Mouse (Mus musculus): ENCODE results near the gene Tuba1a. TPM values are rescaled to one million over a fixed set of nuclear protein-coding genes. Genes with fewer than 3 reads are reported as not detected.
A peak's percentile ranks its signal among the peaks of the same experiment; 100 is the strongest.
"Not testable (repeated sequence)": the region's sequence is repeated elsewhere in the genome, so short reads cannot be mapped to it uniquely, and the experiment has no call there.

Tuba1a gene
- total RNA-seq, 2 experiments from 2014 or later, result 4,375 to 4,691 TPM

DNA sequence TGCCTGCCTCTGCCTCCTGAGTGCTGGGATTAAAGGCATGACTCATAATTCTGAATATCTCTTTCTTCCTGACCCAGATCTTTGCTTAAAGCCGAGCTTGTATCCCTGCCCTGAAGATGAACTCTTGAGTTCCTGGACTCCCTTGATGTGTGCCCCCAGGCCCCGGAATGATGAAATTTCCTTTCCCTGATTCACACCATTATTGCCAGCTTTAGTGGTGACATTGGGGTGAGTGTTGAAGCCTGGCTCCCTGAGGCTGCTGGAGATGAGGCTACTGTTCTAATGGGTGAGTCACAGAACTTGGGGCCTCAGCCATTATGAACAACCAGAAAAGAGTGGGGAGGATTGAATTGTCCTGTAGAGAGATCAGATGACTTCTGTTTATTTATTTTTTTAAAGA is 12.0 kb downstream of the Tuba1a start:
- DNase-seq (ENCODE audit: extremely low spot score in 1 of 2, low spot score in 2 of 2), result no peak
- intact Hi-C loops (cut with DNase I), result no loop called here

DNA sequence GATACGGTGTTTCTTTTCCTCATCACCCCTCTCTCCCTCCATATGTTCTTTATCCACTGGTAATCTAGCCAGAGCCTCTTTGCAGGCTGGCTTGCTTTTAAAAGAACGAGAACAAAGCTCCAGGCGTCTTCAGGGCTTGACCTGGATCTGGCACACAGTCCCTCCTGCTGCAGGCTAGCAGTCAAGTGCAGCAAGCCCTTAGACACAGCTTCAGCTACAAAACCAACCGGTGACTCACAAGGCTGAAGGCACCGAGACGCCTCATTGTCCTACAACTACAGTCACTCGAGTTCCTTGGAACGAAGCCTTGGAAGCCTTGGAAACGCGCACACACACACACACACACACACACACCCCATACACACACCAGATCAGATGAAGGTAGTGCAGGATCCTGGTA is 12.7 kb downstream of the Tuba1a start:
- DNase-seq (ENCODE audit: extremely low spot score in 1 of 2, low spot score in 2 of 2), result no peak
- intact Hi-C loops (cut with DNase I), result no loop called here

DNA sequence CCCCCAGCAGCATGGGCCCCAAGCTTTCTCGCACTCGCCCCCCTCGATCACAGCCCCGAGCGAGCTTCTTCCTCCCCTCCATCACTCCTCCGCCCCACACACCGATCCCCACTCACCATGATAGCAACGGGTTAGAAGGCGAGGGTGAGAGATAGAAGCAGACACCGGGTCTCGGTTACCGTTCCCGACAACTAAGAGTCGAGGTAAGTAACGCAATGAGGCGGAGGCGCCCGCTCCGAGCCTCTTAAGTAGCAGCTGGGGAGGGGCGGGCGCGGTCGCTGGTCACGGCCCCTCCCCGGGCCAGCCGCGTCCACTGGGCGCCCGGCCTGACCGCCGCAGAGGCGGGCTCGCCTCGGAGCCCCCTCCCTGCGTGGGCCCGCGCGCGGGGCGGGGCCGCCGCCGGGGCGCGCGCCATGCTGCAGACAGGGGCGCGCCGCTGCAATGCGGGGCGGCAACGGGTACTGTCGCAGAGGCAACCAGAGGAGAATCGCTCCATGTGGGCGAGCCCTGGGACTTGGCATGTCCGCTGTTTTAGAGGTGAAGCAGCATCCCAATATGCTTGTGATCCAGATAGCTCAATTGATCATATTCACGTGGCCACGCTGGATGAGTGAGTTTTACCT is 19.2 kb downstream of the Tuba1a start, which contains the start of gene Tuba1b:
TSS of gene Tuba1b (minus strand) at position 349 of the 623 bp plus-strand sequence.
- DNase-seq (ENCODE audit: extremely low spot score in 1 of 2, low spot score in 2 of 2), result peak; percentile 88 to 96
- intact Hi-C loops (cut with DNase I), result loop anchor here (1.0 to 2.0 kb wide), 2 partner anchors 18 to 58 kb away; partner anchors contain the start of genes Gm49450 and Tuba1a

DNA sequence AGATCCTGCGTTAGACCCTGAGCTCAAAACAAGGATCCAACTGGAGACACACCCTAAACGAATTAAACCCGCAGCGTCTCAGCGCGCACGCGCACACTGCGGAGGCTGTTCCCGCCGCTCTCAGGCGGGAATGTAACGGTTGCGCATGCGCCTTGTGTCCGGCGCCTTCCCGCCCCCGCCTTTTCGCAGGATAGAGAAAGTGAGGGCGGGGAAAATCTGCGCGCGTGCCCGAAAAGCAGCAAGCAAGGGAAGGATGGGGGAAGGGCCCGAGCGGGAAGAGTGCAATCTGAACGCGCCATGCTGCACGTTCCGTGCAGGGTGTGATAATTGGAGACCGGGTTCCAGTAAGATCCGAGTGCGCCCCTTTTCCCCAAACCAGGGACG is 19.7 kb downstream of the Tuba1a start:
- intact Hi-C loops (cut with DNase I), result loop anchor here (1.0 to 2.0 kb wide), 2 partner anchors 19 to 58 kb away; partner anchors contain the start of genes Gm49450 and Tuba1a
- peak; percentile 94 to 98 for DNase-seq (ENCODE audit: extremely low spot score in 1 of 2, low spot score in 2 of 2)

DNA sequence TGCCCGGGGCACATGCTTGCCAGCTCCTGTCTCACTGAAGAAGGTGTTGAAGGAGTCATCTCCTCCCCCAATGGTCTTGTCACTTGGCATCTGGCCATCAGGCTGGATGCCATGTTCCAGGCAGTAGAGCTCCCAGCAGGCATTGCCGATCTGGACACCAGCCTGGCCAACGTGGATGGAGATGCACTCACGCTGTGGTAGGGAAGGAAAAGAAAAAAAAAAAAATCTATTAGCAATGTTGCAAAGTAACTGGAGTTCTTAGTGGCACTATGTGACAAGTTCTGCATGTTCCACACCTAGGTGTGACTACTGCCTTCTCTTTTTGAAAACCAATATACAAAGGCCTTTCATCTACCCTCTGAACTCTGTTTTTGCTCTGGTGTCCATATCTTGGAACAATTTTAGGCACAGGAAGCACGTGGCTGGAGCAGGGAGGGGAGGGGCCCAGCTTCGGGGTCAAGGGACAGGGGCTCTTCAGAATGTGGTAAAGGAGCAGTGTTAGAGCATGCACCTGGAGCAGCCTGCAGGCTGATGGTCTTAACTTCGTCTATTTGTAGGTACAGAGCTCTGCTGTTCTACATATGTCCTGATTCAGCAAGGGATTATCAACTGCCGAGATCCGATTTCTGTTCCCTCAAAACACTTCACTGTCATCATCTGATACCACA is 20.4 kb downstream of the Tuba1a start:
- intact Hi-C loops (cut with DNase I); DNase-seq (ENCODE audit: extremely low spot score in 1 of 2, low spot score in 2 of 2): not testable (repeated sequence)

DNA sequence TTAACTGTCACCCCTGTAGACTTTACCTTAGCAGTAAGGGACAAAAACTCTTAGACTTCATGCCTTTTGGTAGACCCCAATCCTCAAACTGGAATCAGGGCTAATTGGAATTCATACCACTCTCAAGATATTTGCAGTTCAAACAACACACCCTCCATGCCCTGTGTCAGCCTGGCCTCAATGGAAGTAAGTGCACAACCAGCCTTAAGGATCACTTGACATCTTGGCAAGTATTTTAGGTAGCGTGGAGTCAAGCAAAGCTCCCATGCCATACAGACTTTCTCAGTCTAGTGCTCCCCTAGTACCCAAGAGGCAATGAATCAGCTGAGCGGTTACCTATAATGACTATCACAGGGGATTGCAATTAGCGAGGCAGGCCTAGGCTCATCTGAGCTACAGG is 22.5 kb downstream of the Tuba1a start:
- intact Hi-C loops (cut with DNase I), result no loop called here
- DNase-seq (ENCODE audit: extremely low spot score in 1 of 2, low spot score in 2 of 2), result no peak

DNA sequence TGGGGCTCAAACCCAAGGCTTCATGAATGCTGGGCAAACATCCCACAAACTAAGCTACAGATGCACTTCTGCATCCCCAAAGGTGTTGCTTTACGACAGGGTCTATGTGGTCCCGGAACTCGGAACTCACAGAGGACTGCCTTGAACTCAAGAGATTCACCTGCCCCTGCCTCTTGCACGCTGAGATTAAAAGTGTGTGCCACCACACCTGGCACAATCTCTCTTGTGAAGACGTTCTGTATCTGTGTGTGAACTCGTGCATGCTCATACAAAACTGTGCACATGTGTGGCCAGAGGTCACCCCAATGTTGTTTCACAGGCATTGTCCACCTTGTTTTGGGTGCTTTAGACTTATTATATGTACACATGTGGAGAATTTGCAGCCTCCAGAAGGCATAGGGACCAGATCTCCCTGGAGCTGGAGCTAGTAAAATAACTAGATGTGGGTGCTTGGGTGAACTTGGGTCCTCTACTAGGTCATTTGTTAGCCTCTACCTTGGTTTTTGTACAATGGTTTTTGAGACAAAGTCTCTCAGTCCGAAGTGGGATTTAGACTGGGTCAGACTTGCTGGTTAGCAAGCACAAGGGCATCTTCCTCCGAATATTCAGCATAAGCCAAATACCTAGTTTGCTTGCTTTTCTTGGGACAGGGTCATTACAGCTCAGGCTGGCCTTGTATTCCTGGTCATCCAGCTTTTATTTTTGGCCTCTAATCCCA is 23.3 kb downstream of the Tuba1a start:
- DNase-seq (ENCODE audit: extremely low spot score in 1 of 2, low spot score in 2 of 2), result no peak
- intact Hi-C loops (cut with DNase I), result no loop called here

DNA sequence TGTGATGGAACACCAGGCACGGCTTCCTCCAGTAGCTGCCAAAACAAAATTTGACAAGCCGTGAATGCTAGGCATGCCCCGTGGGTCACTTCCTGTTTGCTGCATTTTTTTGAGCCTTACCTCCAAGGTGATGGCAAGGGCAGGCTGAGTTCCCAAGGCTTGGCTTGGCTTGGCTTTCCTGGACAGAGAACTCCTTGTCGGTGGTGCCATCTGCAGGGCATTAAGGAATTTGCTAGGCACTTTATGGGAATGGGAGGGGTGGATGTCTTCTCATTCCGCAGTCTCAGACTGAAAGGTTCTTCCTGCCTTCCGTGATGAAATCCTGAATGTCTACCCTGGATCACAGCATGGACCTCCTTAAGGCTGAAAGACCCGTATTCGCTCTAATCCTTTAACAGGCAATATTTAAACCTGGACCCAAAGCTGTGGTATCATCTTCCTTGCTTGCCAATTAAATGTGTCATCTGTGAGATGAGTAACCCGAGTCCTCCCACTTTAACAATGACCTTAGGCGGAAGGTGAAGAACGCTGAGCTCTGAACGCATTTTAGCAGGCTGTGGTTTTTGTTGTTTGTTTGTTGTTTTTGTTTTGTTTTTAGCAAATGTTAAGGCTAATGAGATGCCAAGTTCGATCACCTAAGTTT is 24.8 kb downstream of the Tuba1a start:
- DNase-seq (ENCODE audit: extremely low spot score in 1 of 2, low spot score in 2 of 2), result peak; percentile 67 to 76
- intact Hi-C loops (cut with DNase I), result loop anchor here (1.0 to 5.0 kb wide), 2 partner anchors 36 to 51 kb away; no protein-coding TSS in a partner anchor

DNA sequence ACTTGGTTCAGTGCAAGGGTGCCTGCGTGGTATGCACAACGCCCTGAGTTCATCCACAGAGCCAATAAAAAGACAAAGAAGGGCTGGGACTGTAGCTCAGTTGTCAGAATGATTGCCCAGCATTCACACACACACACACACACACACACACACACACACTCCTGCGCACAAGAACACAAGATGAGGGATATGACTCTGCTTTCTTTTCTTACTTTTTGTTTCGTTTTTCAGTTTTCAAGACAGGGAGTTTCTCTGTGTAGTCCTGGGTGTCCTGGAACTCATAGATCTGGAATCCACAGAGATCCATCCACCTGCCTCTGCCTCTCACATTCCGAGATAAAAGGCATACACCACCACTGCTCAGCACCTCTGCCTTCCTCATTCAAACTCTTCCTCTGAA is 25.9 kb downstream of the Tuba1a start:
- no peak for DNase-seq (ENCODE audit: extremely low spot score in 1 of 2, low spot score in 2 of 2)
- intact Hi-C loops (cut with DNase I), result loop anchor here (5.0 kb wide), 1 partner anchor 50 kb away; no protein-coding TSS in a partner anchor

DNA sequence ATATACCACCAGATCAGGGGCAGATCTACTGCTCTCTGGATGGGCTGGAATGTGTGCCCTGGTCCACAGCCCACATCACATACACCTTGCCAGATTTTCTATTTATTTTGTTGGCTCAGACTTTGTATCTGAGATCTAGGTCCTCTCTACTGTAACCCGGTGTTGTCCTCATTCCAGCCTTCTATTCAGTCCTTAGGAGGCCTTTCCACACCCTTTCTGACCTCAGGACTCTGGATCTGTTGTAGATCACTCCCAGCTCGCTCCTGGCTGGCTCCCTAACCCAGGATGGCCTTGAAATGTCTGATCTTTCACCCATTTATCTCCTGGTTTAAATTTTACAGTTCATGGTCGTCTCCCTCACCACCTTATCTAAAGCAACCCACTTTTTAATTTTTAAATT is 28.8 kb downstream of the Tuba1a start:
- intact Hi-C loops (cut with DNase I), result loop anchor here (5.0 kb wide), 1 partner anchor 47 kb away; no protein-coding TSS in a partner anchor
- no peak for DNase-seq (ENCODE audit: extremely low spot score in 1 of 2, low spot score in 2 of 2)

DNA sequence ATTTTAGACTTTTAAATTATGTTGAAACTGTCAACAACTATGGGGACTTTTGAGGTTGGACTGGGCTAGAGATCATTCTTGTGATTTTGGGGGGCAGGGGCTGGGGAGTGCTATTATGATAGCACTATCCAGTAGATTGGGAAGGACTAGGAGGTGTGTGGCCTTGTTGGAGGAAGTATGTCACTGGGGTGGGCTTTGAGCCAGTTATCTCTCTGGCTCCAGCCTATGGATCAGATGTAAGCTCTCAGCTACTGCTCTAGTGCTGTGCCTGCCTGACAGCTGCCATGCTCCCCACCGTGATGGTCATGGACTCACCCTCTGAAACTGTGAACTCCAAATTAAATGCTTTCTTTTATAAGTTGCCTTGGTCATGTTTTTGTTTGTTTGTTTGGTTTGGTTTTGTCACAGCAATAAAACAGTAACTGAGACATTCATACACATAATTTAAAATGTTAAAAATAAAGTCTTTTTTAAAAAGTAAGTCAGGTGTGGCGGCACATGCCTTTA is 30.4 kb downstream of the Tuba1a start:
- no peak for DNase-seq (ENCODE audit: extremely low spot score in 1 of 2, low spot score in 2 of 2)
- intact Hi-C loops (cut with DNase I), result no loop called here

DNA sequence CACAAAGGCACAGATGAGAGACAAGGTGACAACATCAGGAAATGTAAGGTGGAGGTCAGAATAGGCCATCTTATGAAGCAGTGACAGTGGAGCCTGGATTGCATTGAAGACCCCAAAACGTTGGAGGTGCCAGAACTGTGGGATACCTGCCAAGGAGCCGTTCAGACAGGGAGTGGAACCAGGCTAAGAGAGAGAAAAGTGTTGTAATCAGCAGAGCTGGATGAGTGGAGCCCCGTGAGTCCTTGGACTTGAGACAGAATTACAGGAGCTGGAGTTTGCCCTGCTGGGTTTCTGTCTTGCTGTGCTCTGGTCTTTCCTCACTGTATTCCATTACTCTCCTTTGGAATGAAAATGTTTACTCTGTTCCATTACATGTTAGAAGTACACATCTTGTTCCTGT is 30.9 kb downstream of the Tuba1a start:
- intact Hi-C loops (cut with DNase I), result no loop called here
- no peak for DNase-seq (ENCODE audit: extremely low spot score in 1 of 2, low spot score in 2 of 2)

DNA sequence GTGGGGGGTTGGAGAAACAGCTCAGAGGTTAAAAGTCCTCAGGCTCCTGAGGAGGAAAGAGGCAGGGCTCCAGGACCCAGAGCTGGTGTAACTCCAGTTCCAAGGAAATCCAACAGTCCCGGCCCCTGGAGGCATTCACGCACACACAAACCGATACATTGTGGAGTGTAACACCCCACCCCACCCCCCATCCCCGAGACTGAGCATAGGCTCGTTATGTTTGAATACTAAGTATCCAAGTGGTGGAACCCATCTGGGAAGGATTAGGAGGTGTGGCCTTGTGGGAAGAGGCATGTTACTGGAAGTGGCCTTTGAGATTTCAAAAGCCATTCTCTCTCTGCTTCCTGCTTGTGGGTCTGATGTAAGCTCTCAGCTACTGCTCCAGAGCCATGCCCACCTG is 32.0 kb downstream of the Tuba1a start:
- no peak for DNase-seq (ENCODE audit: extremely low spot score in 1 of 2, low spot score in 2 of 2)
- intact Hi-C loops (cut with DNase I), result no loop called here

DNA sequence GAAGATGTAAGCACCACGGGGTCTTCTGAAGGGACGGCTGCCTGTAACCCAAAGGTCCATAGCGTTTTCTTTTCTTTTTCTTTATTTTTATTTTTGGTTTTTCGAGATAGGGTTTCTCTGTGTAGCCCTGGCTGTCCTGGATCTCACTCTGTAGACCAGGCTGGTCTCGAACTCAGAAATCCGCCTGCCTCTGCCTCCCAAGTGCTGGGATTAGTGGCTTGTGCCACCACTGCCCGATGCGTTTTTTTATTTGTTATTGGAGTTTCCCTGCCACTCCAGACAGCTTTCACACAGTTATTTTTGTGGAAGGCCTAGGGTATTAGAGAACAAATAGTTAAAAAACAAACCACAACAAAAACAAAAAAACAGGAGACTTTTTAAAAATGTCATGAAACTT is 35.0 kb downstream of the Tuba1a start:
- intact Hi-C loops (cut with DNase I); DNase-seq (ENCODE audit: extremely low spot score in 1 of 2, low spot score in 2 of 2): not testable (repeated sequence)

DNA sequence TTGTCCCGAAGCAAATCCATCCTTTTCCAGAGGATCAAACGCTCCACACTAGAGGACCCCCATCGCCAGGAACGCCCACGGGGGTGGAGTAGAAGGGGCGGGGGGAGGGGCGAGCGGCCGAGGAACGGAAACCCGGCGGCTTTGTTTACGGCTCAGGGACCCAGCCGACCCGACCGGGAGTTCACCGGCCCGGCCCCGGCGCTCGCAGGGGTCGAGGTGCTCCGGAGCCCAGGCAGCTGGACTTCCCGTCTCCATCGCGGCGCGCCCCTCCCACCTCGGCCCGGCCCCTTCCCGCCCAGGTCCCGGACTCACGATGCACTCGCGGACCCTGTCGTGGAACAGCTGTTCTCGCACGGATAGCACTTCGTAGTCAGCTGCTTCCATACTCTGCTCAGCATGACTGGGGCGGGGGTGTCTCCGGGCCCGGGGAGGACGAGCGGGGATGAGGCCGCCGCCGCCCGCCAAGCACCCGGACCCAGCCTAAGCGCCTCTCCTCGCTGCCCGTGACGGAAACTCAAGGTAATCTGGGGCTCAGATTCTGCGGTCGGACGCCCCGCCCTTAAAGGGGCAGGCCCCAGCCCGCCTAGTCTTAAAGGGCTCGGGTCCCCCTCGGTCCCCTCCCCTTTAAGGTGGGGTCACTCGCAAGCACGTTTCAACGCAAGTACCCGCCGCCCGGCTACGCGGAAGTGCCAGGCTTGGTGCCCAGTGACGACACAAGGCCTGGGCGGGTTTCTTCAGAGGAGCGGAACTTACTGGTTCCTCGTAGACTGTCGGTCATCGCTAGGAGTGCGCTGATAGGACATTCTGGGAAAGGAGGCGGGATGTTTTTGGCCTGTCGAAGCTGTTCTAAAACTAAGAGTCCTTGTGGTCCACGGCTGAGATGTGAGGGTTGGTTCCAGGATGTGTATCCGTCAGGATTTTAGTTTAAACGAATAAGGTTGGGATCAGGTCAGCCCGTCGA is 35.7 kb downstream of the Tuba1a start, which contains the start of gene Lmbr1l:
TSS of gene Lmbr1l (minus strand) at position 694 of the 961 bp plus-strand sequence.
- intact Hi-C loops (cut with DNase I), result no loop called here

DNA sequence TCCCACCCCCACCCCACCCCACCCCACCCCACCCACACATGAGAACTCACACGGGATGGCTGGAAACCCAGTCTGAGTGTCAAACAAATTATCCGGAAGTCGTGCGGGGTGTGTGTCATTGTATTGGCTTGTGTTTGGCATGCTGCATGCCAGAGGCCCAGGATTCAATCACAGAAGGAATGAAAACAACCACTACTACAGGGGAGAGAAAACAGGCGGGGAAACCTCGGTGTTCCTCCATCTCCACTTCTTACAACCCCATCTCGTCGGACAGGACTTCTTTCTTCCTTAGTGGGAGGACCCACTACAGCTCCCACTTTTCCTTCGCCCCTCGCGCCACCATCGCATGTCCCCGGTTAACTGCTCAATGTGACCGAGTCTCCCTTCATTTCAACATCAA is 36.4 kb downstream of the Tuba1a start:
- DNase-seq (ENCODE audit: extremely low spot score in 1 of 2, low spot score in 2 of 2), result no peak

More for the DNA sequence above, 35.7 kb downstream of the Tuba1a start, which contains the start of gene Lmbr1l:
- peak; percentile 99 for DNase-seq (ENCODE audit: extremely low spot score in 1 of 2, low spot score in 2 of 2)

DNA sequence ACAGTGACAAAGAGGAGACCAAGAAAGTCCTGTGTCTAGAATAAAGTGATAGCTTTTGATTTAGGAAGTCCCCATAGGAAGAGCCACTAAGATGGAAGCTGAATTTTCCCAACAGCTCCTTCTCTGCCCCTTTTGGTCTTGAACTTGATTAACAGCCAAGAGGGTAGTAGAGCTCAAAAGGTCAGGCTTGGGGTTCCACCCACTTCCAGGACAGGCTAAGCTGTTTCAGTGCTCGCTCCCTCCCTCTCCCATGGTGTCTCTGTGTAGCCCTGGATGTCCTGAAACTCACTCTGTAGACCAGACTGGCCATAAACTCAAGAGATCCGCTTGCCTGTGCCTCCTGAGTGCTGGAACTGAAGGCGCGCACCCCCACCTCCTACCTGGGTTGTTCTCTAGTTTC is 37.5 kb downstream of the Tuba1a start:
- intact Hi-C loops (cut with DNase I), result no loop called here
- no peak for DNase-seq (ENCODE audit: extremely low spot score in 1 of 2, low spot score in 2 of 2)

More for the DNA sequence above, 36.4 kb downstream of the Tuba1a start:
- intact Hi-C loops (cut with DNase I), result no loop called here

DNA sequence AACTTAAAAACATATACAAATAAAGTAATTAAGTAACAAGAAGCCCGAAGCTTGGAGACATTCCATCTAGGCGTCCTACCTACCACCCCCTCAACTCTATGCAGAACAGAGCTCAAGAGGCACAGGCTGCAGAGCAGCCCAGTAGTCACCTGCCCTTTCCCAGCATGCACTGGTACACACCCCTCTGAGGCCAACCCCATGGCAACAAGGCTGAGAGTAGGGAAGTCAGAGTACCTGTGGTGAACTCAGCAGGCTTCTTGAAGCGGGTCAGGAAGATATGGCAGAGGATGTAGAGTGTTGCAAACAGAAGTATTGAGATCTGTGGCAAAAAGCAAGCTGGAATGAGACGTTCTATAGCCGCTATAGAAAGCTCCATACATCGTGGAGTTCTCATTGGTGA is 38.6 kb downstream of the Tuba1a start:
- DNase-seq (ENCODE audit: extremely low spot score in 1 of 2, low spot score in 2 of 2), result no peak
- intact Hi-C loops (cut with DNase I), result no loop called here

Data from left cerebral cortex, postnatal 10 days (tissue).